Mouse (Mus musculus): ENCODE results near the gene Psmd14. TPM values are rescaled to one million over a fixed set of nuclear protein-coding genes. Genes with fewer than 3 reads are reported as not detected.

Psmd14 gene
- polyA plus RNA-seq, 1 experiment = 98.8 TPM

GRCm38 (mm10) chr2:61750702-61751101 lies 39.2 kb downstream of the Psmd14 start:
- Histone ChIP-seq H3K79me3 (ENCODE audit: low read depth) (peaks cover 89% of the 10 kb centered on the region), H3K79me2 (ENCODE audit: control insufficient read depth, insufficient read depth) (peaks cover 96% of the 10 kb centered on the region), H3ac (ENCODE audit: control insufficient read depth, insufficient read length, low read depth) (no peak overlapping the region), H3K4me3 (ENCODE audit: insufficient read depth, poor library complexity, severe bottlenecking) (no peak overlapping the region), H3K27me3 (ENCODE audit: control insufficient read depth, insufficient read depth, insufficient read length) (no peaks in the 10 kb centered on the region), H3K36me3 (ENCODE audit: control insufficient read depth, insufficient read depth) (peaks cover 6% of the 10 kb centered on the region)
- TF ChIP-seq FOSL1 (IDR thresholded peaks at IDR 0.05; ENCODE audit: insufficient read depth, low read length, poor library complexity, severe bottlenecking) (no peak), MAX (IDR thresholded peaks at IDR 0.05) (no peak), MYOG (IDR thresholded peaks at IDR 0.05; ENCODE audit: control insufficient read depth, extremely low read depth, insufficient read length) (no peak), MYOD1 (IDR thresholded peaks at IDR 0.05; ENCODE audit: control insufficient read depth, insufficient read length, low read depth) (no peak), CEBPB (IDR thresholded peaks at IDR 0.05; ENCODE audit: low read depth) (no peak), USF1 (IDR thresholded peaks at IDR 0.05; ENCODE audit: low read depth) (no peak), CTCF (IDR thresholded peaks at IDR 0.05; ENCODE audit: control insufficient read depth, insufficient read depth, insufficient read length) (no peak)

DNA sequence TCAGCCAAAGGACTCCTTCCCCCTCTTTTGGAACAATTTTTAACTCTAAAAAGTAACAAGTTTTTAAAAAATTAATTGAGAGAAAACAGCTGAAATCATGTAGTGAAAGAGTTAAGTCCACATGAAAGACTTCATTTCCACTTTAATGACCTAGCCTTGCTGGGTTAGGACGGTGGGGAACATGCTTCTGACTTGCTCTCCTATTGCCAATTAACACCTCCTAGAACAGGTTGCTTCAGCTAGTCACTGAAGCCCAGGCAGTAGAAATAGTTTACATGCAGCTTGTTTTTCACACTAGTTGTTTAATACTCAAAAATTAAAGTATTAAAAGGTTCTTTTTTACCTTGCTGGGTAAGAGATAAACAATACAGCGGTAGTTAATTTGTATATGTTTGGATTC lies 39.8 kb downstream of the Psmd14 start:
- TF ChIP-seq USF1 (IDR thresholded peaks at IDR 0.05; ENCODE audit: low read depth) (no peak), MYOD1 (IDR thresholded peaks at IDR 0.05; ENCODE audit: control insufficient read depth, insufficient read length, low read depth) (no peak), FOSL1 (IDR thresholded peaks at IDR 0.05; ENCODE audit: insufficient read depth, low read length, poor library complexity, severe bottlenecking) (no peak), MAX (IDR thresholded peaks at IDR 0.05) (no peak), CTCF (IDR thresholded peaks at IDR 0.05; ENCODE audit: control insufficient read depth, insufficient read depth, insufficient read length) (no peak), MYOG (IDR thresholded peaks at IDR 0.05; ENCODE audit: control insufficient read depth, extremely low read depth, insufficient read length) (no peak), CEBPB (IDR thresholded peaks at IDR 0.05; ENCODE audit: low read depth) (no peak)
- H3K79me3 ChIP-seq (ENCODE audit: low read depth) = peaks cover 89% of the 10 kb centered on the region
- H3ac ChIP-seq (ENCODE audit: control insufficient read depth, insufficient read length, low read depth) = no peak overlapping the region
- no peaks in the 10 kb centered on the region for H3K27me3 ChIP-seq (ENCODE audit: control insufficient read depth, insufficient read depth, insufficient read length)
- H3K36me3 ChIP-seq (ENCODE audit: control insufficient read depth, insufficient read depth) = peaks cover 6% of the 10 kb centered on the region
- H3K4me3 ChIP-seq (ENCODE audit: insufficient read depth, poor library complexity, severe bottlenecking) = no peak overlapping the region
- H3K79me2 ChIP-seq (ENCODE audit: control insufficient read depth, insufficient read depth) = peaks cover 96% of the 10 kb centered on the region

GRCm38 (mm10) chr2:61752362-61752761 lies 40.9 kb downstream of the Psmd14 start:
- H3K27me3 ChIP-seq (ENCODE audit: control insufficient read depth, insufficient read depth, insufficient read length) = no peaks in the 10 kb centered on the region
- H3K4me3 ChIP-seq (ENCODE audit: insufficient read depth, poor library complexity, severe bottlenecking) = no peak overlapping the region
- H3K79me2 ChIP-seq (ENCODE audit: control insufficient read depth, insufficient read depth) = peaks cover 96% of the 10 kb centered on the region
- TF ChIP-seq MYOG (IDR thresholded peaks at IDR 0.05; ENCODE audit: control insufficient read depth, extremely low read depth, insufficient read length) = no peak
- no peak overlapping the region for H3ac ChIP-seq (ENCODE audit: control insufficient read depth, insufficient read length, low read depth)
- peaks cover 6% of the 10 kb centered on the region for H3K36me3 ChIP-seq (ENCODE audit: control insufficient read depth, insufficient read depth)
- H3K79me3 ChIP-seq (ENCODE audit: low read depth) = peaks cover 86% of the 10 kb centered on the region

DNA sequence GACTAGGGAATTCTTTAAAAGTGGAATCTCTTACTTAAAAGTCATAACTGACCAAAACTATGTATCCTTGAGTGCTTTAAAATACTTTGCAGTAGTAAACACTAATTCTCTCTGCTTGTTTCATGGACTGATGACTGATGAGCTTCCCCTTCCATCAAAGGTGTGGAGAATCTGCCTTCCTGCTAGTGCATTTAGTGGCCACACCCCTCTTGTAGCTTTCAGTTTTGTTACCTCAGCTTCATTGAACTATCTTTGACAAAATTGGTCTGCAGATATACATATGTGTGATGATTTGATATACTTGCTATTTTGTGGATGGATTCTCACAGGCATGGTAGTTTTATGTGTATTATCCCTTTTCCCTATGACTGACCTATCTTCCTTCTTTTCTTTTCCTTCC lies 43.5 kb downstream of the Psmd14 start:
- H3ac ChIP-seq (ENCODE audit: control insufficient read depth, insufficient read length, low read depth) = no peak overlapping the region
- peaks cover 80% of the 10 kb centered on the region for H3K79me3 ChIP-seq (ENCODE audit: low read depth)
- H3K79me2 ChIP-seq (ENCODE audit: control insufficient read depth, insufficient read depth) = peaks cover 96% of the 10 kb centered on the region
- no peak overlapping the region for H3K4me3 ChIP-seq (ENCODE audit: insufficient read depth, poor library complexity, severe bottlenecking)
- no peaks in the 10 kb centered on the region for H3K27me3 ChIP-seq (ENCODE audit: control insufficient read depth, insufficient read depth, insufficient read length)
- TF ChIP-seq CTCF (IDR thresholded peaks at IDR 0.05; ENCODE audit: control insufficient read depth, insufficient read depth, insufficient read length) (no peak), MYOG (IDR thresholded peaks at IDR 0.05; ENCODE audit: control insufficient read depth, extremely low read depth, insufficient read length) (no peak), CEBPB (IDR thresholded peaks at IDR 0.05; ENCODE audit: low read depth) (no peak), MYOD1 (IDR thresholded peaks at IDR 0.05; ENCODE audit: control insufficient read depth, insufficient read length, low read depth) (no peak), FOSL1 (IDR thresholded peaks at IDR 0.05; ENCODE audit: insufficient read depth, low read length, poor library complexity, severe bottlenecking) (no peak), USF1 (IDR thresholded peaks at IDR 0.05; ENCODE audit: low read depth) (no peak), MAX (IDR thresholded peaks at IDR 0.05) (no peak)
- peaks cover 21% of the 10 kb centered on the region for H3K36me3 ChIP-seq (ENCODE audit: control insufficient read depth, insufficient read depth)

DNA sequence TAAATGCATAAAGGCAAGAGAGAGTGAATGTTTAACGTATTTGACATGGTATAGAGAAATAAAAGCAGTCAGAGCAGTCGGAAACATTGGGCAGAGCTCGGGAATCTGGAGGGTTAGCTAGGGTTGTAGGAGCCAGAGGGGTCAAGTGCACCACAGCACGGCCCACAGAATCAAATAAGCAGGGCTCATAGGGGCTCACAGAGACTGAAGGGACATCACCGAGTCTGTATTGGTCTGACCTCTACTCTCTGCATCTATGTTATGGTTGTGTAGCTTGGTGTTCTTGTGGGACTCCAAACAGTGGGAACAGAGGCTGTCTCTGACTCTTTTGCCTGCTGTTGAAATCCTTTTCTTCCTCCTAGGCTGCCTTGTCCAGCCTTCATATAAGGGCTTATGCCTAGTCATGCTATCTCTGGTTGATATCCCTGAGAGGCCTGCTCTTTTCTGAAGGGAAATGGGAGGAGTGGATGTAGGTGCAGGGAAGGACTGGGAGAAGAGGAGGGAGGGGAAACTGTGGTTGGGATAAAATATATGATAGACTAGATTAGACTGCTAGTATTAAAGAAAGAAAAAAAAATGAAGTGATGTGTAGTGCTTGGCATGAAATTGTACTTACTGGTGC lies 47.9 kb downstream of the Psmd14 start:
- H3K4me3 ChIP-seq (ENCODE audit: insufficient read depth, poor library complexity, severe bottlenecking) = no peak overlapping the region
- no peaks in the 10 kb centered on the region for H3K27me3 ChIP-seq (ENCODE audit: control insufficient read depth, insufficient read depth, insufficient read length)
- TF ChIP-seq CTCF (IDR thresholded peaks at IDR 0.05; ENCODE audit: control insufficient read depth, insufficient read depth, insufficient read length) = no peak
- no peak for TF ChIP-seq MAX (IDR thresholded peaks at IDR 0.05)
- TF ChIP-seq MYOG (IDR thresholded peaks at IDR 0.05; ENCODE audit: control insufficient read depth, extremely low read depth, insufficient read length) = no peak
- H3ac ChIP-seq (ENCODE audit: control insufficient read depth, insufficient read length, low read depth) = no peak overlapping the region
- H3K36me3 ChIP-seq (ENCODE audit: control insufficient read depth, insufficient read depth) = peaks cover 45% of the 10 kb centered on the region
- peaks cover 57% of the 10 kb centered on the region for H3K79me3 ChIP-seq (ENCODE audit: low read depth)
- H3K79me2 ChIP-seq (ENCODE audit: control insufficient read depth, insufficient read depth) = peaks cover 72% of the 10 kb centered on the region

GRCm38 (mm10) chr2:61760044-61760443 lies 48.5 kb downstream of the Psmd14 start:
- Histone ChIP-seq H3K36me3 (ENCODE audit: control insufficient read depth, insufficient read depth) (peaks cover 51% of the 10 kb centered on the region), H3K4me3 (ENCODE audit: insufficient read depth, poor library complexity, severe bottlenecking) (no peak overlapping the region), H3K79me3 (ENCODE audit: low read depth) (peaks cover 51% of the 10 kb centered on the region), H3K27me3 (ENCODE audit: control insufficient read depth, insufficient read depth, insufficient read length) (no peaks in the 10 kb centered on the region), H3K79me2 (ENCODE audit: control insufficient read depth, insufficient read depth) (peaks cover 70% of the 10 kb centered on the region), H3ac (ENCODE audit: control insufficient read depth, insufficient read length, low read depth) (no peak overlapping the region)
- no peak for TF ChIP-seq CEBPB (IDR thresholded peaks at IDR 0.05; ENCODE audit: low read depth)
- no peak for TF ChIP-seq MAX (IDR thresholded peaks at IDR 0.05)
- TF ChIP-seq MYOD1 (IDR thresholded peaks at IDR 0.05; ENCODE audit: control insufficient read depth, insufficient read length, low read depth) = no peak
- TF ChIP-seq USF1 (IDR thresholded peaks at IDR 0.05; ENCODE audit: low read depth) = no peak
